Mouse (Mus musculus) spleen, postnatal 14 days (tissue): ENCODE measurements around the gene Kctd2.
"Not testable (repeated sequence)": the region's sequence is repeated elsewhere in the genome, so short reads cannot be mapped to it uniquely, and the experiment has no call there.

Experiments
- DNase-seq, 2 experiments: peaks; one replicate each; pipeline ENCODE4 v3.0.0; 2021 to 2022; ENCODE audit warnings: low spot score in 2 of 2

Kctd2 gene

GRCm38 (mm10) chr11:115439326-115439725, 19.4 kb downstream of the Kctd2 start:
- no peak for DNase-seq

- DNase-seq = no peak
Observed at GRCm38 (mm10) chr11:115439906-115440595, 20.1 kb downstream of the Kctd2 start, which contains the start of gene Trim80. Gene Trim80, plus strand, starts transcription at chr11:115440545.

GRCm38 (mm10) chr11:115441417-115441816, 21.5 kb downstream of the Kctd2 start:
- no peak for DNase-seq

GRCm38 (mm10) chr11:115446906-115447305, 27.0 kb downstream of the Kctd2 start:
- no peak for DNase-seq

- no peak for DNase-seq
Observed at GRCm38 (mm10) chr11:115447321-115447885, 27.5 kb downstream of the Kctd2 start.

GRCm38 (mm10) chr11:115448075-115448474, 28.1 kb downstream of the Kctd2 start:
- no peak for DNase-seq

- no peak for DNase-seq
Observed at GRCm38 (mm10) chr11:115448998-115449397, 29.1 kb downstream of the Kctd2 start.

GRCm38 (mm10) chr11:115450176-115450575, 30.2 kb downstream of the Kctd2 start:
- no peak for DNase-seq

GRCm38 (mm10) chr11:115451781-115452241, 31.9 kb downstream of the Kctd2 start:
- no peak for DNase-seq

GRCm38 (mm10) chr11:115452281-115452860, 32.4 kb downstream of the Kctd2 start:
- DNase-seq = no peak

- no peak for DNase-seq
Observed at GRCm38 (mm10) chr11:115453306-115453705, 33.4 kb downstream of the Kctd2 start.

GRCm38 (mm10) chr11:115454822-115455221, 34.9 kb downstream of the Kctd2 start:
- DNase-seq = not testable (repeated sequence)

GRCm38 (mm10) chr11:115455619-115456018, 35.7 kb downstream of the Kctd2 start:
- DNase-seq = no peak

- no peak for DNase-seq
Observed at GRCm38 (mm10) chr11:115456182-115456581, 36.3 kb downstream of the Kctd2 start.

- DNase-seq = no peak
Observed at GRCm38 (mm10) chr11:115457405-115457804, 37.5 kb downstream of the Kctd2 start.

GRCm38 (mm10) chr11:115460976-115461375, 41.0 kb downstream of the Kctd2 start:
- DNase-seq = no peak

- no peak for DNase-seq
Observed at GRCm38 (mm10) chr11:115461846-115462242, 41.9 kb downstream of the Kctd2 start.

- no peak for DNase-seq
Observed at GRCm38 (mm10) chr11:115462243-115462891, 42.4 kb downstream of the Kctd2 start, which contains the start of gene Slc16a5. Gene Slc16a5, plus strand, starts transcription at chr11:115462474.

- no peak for DNase-seq
Observed at GRCm38 (mm10) chr11:115463397-115463796, 43.5 kb downstream of the Kctd2 start.

GRCm38 (mm10) chr11:115464851-115465250, 44.9 kb downstream of the Kctd2 start:
- no peak for DNase-seq

- no peak for DNase-seq
Observed at GRCm38 (mm10) chr11:115467217-115467618, 47.3 kb downstream of the Kctd2 start.

- no peak for DNase-seq
Observed at GRCm38 (mm10) chr11:115472183-115472582, 52.3 kb downstream of the Kctd2 start.
